Mouse (Mus musculus) ES-CJ7 (cell line): ENCODE data around the gene Cyba.

Experiments
- DNase-seq: peaks from one replicate; pipeline ENCODE4 v3.0.0; 2011; ENCODE audit warnings: low read depth, low spot score

Gene Cyba

GRCm38 (mm10) chr8:122423217-122423616 lies 9.5 kb downstream of the Cyba start:
- DNase-seq = no peak

GRCm38 (mm10) chr8:122421376-122422070 lies 11.2 kb downstream of the Cyba start, which contains the start of gene Il17c:
Gene Il17c, plus strand, starts transcription at chr8:122422020.
- no peak for DNase-seq

GRCm38 (mm10) chr8:122419881-122420555 lies 12.7 kb downstream of the Cyba start:
- no peak for DNase-seq

- DNase-seq = no peak
Measured at GRCm38 (mm10) chr8:122415554-122415953, 17.2 kb downstream of the Cyba start.

- peak; percentile 73 for DNase-seq
Measured at GRCm38 (mm10) chr8:122414311-122414710, 18.4 kb downstream of the Cyba start.

- DNase-seq = no peak
Measured at GRCm38 (mm10) chr8:122407678-122408077, 25.1 kb downstream of the Cyba start.

- DNase-seq = no peak
Measured at GRCm38 (mm10) chr8:122405146-122405805, 27.5 kb downstream of the Cyba start.

GRCm38 (mm10) chr8:122398186-122398585 lies 34.5 kb downstream of the Cyba start:
- DNase-seq = no peak

GRCm38 (mm10) chr8:122395291-122395690 lies 37.4 kb downstream of the Cyba start:
- no peak for DNase-seq

GRCm38 (mm10) chr8:122393717-122394116 lies 39.0 kb downstream of the Cyba start:
- no peak for DNase-seq

GRCm38 (mm10) chr8:122390758-122391157 lies 42.0 kb downstream of the Cyba start:
- no peak for DNase-seq

- DNase-seq = peak; percentile 61
Measured at GRCm38 (mm10) chr8:122389357-122389756, 43.4 kb downstream of the Cyba start.

- no peak for DNase-seq
Measured at GRCm38 (mm10) chr8:122383039-122383438, 49.7 kb downstream of the Cyba start.

GRCm38 (mm10) chr8:122376365-122377231 lies 56.1 kb downstream of the Cyba start, which contains the start of gene Zc3h18:
Gene Zc3h18, plus strand, starts transcription at chr8:122376609.
- peak; percentile 99 for DNase-seq

- DNase-seq = no peak
Measured at GRCm38 (mm10) chr8:122375751-122376364, 56.9 kb downstream of the Cyba start.

- DNase-seq = no peak
Measured at GRCm38 (mm10) chr8:122375320-122375719, 57.4 kb downstream of the Cyba start.
